Mouse (Mus musculus): ENCODE data around the gene Mpg. TPM values are rescaled to one million over a fixed set of nuclear protein-coding genes. Genes with fewer than 3 reads are reported as not detected.

Gene Mpg
- total RNA-seq, 4 experiments from 2014 or later = 14.7 to 19.6 (median 17.9) TPM

GRCm38 (mm10) chr11:32201922-32202685, 24.2 kb upstream of the Mpg start:
- DNase-seq (ENCODE audit: low spot score in 2 of 2) = no peak

DNA sequence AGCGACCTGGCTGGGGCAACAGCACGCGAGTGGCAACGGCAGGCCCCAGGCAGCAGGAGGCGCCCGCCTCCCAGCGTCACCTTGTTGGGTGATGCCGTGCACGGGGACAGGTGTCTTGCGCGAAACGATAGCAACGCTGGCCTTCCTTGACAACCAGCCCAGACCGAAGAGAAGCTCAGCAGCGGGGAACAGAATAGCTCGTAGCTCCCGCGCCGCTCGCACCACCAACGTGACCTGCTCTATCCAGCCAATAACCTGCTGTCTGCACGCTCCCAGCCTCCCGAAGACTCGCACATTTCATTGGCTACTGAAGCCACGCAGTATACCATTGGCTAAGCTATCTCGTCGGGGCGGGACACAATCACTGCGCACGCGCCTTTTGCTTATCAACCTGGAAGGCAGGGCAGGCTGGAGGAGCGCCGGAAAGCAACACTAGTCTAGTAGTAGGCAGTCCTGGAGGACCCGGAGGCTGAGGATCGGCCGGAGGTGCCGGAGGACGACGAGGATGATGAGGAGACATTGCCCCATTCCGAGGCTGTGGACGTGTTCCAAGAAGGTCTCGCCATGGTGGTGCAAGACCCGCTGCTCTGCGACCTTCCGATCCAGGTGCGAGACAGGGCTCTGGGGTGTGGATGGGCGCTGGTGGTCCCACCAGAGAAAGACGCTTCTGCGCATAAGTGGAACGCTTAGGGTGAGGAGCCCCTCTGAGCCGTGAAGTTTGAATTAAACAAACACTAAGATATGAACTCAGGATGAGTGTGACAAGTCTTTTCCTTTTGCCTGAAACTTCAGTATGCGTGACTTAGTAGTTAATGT, 21.0 kb upstream of the Mpg start, which contains the start of gene Snrnp25:
Snrnp25 (plus strand) TSS at position 358 of the 816 bp plus-strand sequence.
- DNase-seq (ENCODE audit: low spot score in 2 of 2) = peak; percentile 96 to 97

- DNase-seq (ENCODE audit: low spot score in 2 of 2) = no peak
These were observed 15.7 kb upstream of the Mpg start for GRCm38 (mm10) chr11:32210623-32211022.

GRCm38 (mm10) chr11:32215372-32216162, 10.7 kb upstream of the Mpg start:
- DNase-seq (ENCODE audit: low spot score in 2 of 2) = no peak

DNA sequence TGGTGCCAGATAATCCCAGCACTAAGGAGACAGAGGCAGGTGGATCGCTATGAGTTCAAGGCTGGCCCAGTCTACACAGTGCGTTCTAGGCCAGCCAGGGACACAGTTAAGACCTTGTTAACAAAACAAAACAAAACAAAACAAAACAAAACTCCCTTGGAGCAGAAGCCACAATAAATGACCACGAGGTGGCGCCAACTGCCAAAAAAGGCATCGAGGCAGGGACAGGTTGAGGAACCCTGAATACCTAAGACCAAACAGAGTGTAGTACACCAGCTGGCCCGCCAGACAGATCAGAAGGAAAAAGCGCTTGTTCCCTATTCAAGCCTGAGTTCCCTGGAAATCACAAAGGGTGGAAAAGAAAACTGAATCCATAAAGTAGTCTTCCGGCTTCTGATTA, 9.5 kb upstream of the Mpg start:
- DNase-seq (ENCODE audit: low spot score in 2 of 2) = peak in 1 of 2 experiments; percentile 77

DNA sequence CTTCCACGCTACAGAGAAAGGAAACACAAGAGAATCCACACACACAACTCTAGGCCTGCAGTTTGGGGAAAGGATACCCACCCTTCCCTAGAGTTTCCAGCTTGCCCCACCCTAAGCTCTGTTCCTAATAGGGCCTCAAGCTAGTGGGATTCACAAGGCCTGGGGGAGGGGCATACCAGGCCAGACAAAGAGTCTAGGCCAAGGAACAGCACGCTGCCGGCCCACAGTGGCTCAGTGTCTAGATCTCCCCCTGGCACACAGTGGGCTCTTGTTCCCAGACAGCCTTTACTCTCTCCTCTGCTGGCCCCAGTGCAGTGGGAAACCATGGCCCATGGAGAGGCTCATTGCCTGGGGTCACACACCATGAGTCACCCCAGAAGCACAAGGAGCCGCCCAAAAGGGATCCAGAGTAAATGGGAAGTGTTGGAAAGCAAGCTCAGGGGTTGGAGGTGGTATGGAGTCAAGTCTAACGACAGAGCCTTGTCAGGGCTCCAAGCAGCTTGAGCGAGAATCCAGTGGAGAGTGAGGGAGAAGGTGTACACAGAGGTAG, 7.7 kb upstream of the Mpg start:
- DNase-seq (ENCODE audit: low spot score in 2 of 2) = no peak

DNA sequence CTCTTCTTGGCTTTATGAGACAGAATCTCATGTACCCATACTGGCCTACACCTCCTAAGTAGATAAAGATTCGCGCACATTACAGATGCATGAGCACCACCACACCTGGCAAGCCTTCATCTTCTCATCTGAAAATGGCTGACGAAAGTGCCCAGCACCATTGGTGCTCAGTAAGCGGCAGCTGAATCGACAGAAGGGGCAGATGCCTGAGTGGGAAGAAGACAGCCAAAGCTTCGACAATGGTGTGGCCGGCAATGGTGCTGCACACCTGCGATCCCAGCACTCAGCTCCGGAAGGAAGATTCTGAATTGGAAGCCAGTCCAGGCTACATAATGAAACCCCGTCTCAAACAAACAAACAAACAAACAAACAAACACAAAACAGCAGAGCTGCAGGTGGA, 7.0 kb upstream of the Mpg start:
- DNase-seq (ENCODE audit: low spot score in 2 of 2) = peak in 1 of 2 experiments; percentile 62

GRCm38 (mm10) chr11:32220607-32221224, 5.6 kb upstream of the Mpg start:
- DNase-seq (ENCODE audit: low spot score in 2 of 2) = no peak

- no peak for DNase-seq (ENCODE audit: low spot score in 2 of 2)
These were observed 4.9 kb upstream of the Mpg start for GRCm38 (mm10) chr11:32221225-32221950.

DNA sequence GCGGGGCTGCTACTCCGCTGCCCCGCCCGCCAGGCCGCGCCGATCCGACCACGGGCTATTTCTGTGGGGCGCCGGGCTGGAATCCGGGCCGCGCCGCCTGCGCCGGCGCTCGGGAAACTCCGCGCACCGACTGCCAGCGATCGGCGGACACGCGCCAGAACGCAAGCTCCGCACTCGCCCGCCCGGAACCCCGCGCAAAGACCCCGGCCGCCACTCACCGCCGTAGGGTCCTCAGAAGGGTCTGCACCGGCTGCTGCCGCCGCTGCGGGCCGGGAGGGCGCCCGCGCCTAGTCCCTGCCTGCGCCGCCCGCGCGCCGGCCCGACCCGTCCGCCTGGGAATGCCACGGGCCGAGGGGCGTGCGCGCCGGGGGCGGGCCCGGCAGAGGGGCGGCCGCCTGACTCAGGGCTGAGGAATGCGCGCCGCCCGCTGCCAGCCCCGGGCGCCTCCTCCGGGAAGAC, 4.3 kb upstream of the Mpg start, which contains the start of gene Rhbdf1:
Rhbdf1 (minus strand) TSS at position 350 of the 459 bp plus-strand sequence.
- DNase-seq (ENCODE audit: low spot score in 2 of 2) = no peak

DNA sequence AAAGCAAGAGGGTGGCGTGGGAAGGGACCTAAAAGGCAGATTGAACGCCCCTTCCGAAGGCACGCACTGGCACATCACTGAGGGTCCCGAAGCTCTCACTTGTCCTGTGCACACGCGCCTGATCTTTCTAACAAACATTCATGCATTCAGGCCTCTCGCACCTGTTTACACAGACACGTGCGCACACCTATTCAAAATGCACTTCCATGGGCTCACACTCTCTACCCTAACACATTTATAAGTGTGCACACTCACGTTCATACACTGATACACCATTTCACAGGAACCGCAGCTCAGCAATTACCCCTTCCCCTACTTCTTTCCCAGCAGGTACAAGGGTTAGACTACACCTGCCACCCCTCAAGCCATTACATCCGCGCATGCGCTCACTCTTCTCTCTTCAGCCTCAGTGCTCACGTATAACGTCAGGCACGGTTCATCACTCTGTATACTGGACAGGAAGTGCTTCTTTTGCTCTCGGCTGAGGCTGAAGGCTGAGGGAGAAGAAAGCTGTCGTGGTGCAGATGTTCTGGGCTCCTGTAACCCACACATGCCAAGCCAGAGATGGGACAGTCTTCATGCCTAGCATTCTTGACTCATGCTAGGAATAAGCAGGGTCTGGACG, 3.6 kb upstream of the Mpg start:
- DNase-seq (ENCODE audit: low spot score in 2 of 2) = no peak

DNA sequence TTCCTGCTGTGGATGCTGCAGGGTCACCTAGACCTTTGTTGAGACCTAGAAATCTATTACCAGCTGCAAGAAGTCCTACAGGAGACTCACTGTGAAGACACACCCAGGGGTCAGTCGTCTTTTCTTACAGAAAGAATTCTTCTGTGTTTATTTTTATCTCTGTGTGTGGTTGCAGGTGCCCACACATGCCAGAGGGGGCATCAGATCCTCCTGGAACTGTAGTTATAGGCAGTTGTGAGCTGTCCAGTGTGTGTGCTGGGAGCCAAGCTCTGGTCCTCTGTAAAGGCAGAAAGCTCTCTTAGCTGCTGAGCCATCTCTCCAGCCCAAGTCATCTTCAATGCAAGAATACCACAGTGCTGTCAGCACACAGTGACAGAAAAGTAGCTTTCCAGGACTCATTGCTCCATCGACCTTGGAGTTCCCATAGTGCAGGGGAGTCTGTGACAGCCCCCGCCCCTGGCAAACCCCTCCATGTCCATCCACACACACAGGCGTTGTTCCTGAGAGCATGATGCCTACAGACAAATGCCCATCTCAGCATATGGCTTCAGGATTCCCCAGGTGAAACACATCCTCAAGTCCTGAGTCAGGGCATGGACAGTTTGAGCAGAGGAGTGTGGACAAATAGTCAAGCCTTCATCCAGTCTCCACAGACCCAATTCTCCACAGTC, 2.9 kb upstream of the Mpg start:
- no peak for DNase-seq (ENCODE audit: low spot score in 2 of 2)

DNA sequence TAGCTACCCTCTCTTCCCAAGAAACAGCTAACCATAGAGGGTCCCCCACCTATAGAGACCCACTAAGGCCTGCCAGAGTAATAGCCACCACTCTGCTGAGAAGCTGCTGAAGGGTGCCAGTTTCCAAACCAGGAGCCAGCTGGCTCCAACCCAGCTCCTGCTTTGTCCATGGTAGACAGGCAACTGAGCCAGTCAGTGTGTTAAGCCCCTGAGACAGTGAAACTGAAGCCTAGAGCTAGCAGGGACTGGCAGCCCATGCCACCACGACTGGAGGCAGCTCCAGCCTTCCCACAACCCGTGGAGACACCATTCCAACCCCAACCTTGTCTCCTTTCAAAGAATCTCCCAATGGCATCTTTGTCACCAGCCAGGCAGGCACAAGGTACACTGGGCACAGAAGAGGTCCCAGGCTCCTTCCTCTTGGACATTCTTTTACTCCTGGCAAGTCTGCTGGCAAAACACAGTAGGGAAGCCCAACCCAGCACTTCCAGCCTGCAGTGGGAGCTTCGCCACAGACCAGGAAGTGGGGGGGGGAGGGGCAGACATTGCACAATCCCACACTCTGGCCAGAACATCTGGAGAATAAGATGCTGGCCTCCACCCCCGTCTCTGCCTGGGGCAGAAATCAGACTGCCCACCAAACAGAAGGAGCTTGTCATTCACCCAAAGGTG, 1.7 kb upstream of the Mpg start:
- no peak for DNase-seq (ENCODE audit: low spot score in 2 of 2)

- no peak for DNase-seq (ENCODE audit: low spot score in 2 of 2)
These were observed 842 bp upstream of the Mpg start for GRCm38 (mm10) chr11:32225222-32226104.

DNA sequence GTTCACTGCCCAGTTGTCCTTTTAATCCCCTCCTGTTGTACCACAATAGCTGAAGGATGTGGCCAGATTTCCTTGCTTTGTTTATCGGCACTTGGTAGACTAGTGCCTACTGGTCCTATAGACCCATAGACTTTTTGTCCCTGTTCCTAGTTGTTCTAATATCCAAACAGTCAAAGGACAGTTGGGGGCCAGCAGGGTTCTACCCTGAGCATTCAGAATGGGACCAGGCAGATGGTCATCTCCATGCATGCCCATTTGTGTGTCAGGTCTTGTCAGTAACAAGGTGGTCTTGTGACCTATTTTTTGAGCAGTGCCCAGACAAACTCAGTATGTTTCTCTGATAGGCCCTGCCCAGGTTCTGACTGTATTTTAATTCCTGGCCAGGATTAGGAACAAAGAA, 736 bp downstream of the Mpg start:
- no peak for DNase-seq (ENCODE audit: low spot score in 2 of 2)

DNA sequence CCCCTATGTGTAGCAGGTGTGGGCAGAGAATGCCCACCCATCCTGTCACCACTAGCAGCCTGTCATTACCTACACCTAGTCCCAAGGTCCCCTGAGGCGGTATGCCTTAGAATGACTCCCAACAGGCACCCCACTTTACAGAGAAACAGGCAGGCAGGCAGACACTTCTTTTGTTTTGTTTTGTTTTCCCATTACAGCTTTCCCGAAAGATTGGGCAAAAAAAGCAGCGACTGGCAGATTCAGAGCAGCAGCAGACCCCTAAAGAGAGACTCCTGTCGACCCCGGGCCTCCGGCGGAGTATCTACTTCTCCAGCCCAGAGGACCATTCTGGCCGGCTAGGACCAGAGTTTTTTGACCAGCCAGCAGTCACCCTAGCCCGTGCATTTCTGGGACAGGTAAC, 1.2 kb downstream of the Mpg start:
- DNase-seq (ENCODE audit: low spot score in 2 of 2) = no peak

GRCm38 (mm10) chr11:32228292-32228845, 2.1 kb downstream of the Mpg start:
- no peak for DNase-seq (ENCODE audit: low spot score in 2 of 2)
